Mouse (Mus musculus): ENCODE data around the gene Fgfr1op.

DNA sequence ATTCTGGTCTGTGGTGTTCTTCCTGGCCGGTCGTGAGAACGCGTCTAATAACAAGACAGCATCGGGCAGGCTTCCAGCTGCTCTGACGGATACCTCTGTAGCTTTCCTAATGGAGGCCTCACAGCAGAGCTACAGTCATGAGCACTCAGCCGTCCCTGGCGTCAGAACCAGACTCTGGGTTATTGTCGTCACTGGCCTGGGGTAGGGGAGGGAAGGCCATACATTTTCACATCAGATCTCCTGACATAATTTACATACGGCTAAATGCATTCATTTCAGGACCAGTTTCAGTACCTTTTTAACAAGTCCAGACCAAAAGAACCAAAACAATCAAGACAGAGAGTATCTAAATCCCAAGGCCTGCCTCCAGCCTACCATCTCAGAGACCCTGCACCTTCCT is 57.9 kb downstream of the Fgfr1op start:
- TF ChIP-seq CTCF (IDR thresholded peaks at IDR 0.05; ENCODE audit: borderline replicate concordance, insufficient read depth, low read depth, low read length): no peak
- TF ChIP-seq POLR2A (IDR thresholded peaks at IDR 0.05; ENCODE audit: borderline replicate concordance, insufficient read depth, low read length): no peak

Data from cerebellum, adult 2 months (tissue).